Mouse (Mus musculus): Measurements from ENCODE around the gene Trpm3.

- TF ChIP-seq CTCF (IDR thresholded peaks at IDR 0.05; ENCODE audit: low read depth), result no peak
- no peak for TF ChIP-seq EP300 (IDR thresholded peaks at IDR 0.05; ENCODE audit: low read depth)
Measured at GRCm38 (mm10) chr19:23036782-23037477, 898.1 kb downstream of the Trpm3 start.
